Mouse (Mus musculus) lung, adult 2 months (tissue): ENCODE measurements around the gene BC004004.

Source experiments
- CTCF ChIP-seq: fragments of 200-500 bp; IDR thresholded peaks from 2 replicates; pipeline ENCODE4 v1.5.1; 2011; ENCODE audit warnings: mild to moderate bottlenecking, low read length, control low read depth; ENCODE audit not compliant: insufficient read depth
- POLR2A ChIP-seq: fragments of 200-500 bp; IDR thresholded peaks from 2 replicates; pipeline ENCODE4 v1.6.1; 2011; ENCODE audit warnings: low read depth, mild to moderate bottlenecking, control low read depth, low read length, borderline replicate concordance; ENCODE audit errors: extremely low read depth

- no peak for TF ChIP-seq CTCF
- no peak for TF ChIP-seq POLR2A
These were observed 30.7 kb downstream of the BC004004 start for GRCm38 (mm10) chr17:29299282-29299681.
